Mouse (Mus musculus): ENCODE results near the gene Tmem206.

GRCm38 (mm10) chr1:191324733-191325590 is 750 bp upstream of the Tmem206 start:
- TF ChIP-seq POLR2A (IDR thresholded peaks at IDR 0.05; ENCODE audit: low read depth, low read length) (no peak), CTCF (conservative IDR thresholded peaks at IDR 0.05; ENCODE audit: insufficient read depth, insufficient read length, low read depth, low read length) (no peak)

Data from kidney, adult 2 months (tissue).